Mouse (Mus musculus) olfactory bulb, adult 2 months (tissue): ENCODE measurements around the gene Il13. TPM values are rescaled to one million over a fixed set of nuclear protein-coding genes. Genes with fewer than 3 reads are reported as not detected.

ENCODE experiments used
- H3K27ac ChIP-seq: fragments of 200-500 bp; 2 replicates; pipeline ENCODE4 v1.5.1; 2012; ENCODE audit warnings: low read depth, low read length; ENCODE audit not compliant: insufficient read depth
- H3K4me1 ChIP-seq: fragments of 200-500 bp; 2 replicates; pipeline ENCODE4 v1.6.1; 2012; ENCODE audit warnings: low read length; ENCODE audit not compliant: control insufficient read depth, insufficient read depth
- H3K4me3 ChIP-seq: fragments of 200-500 bp; 2 replicates; pipeline ENCODE4 v1.5.1; 2012; ENCODE audit warnings: mild to moderate bottlenecking, low read depth, low read length, moderate library complexity; ENCODE audit not compliant: insufficient read depth
- CTCF ChIP-seq: fragments of 200-500 bp; IDR thresholded peaks from 2 replicates; pipeline ENCODE4 v1.5.1; 2012; ENCODE audit warnings: low read depth, mild to moderate bottlenecking, low read length, moderate library complexity; ENCODE audit not compliant: insufficient read depth
- POLR2A ChIP-seq: fragments of 200-500 bp; IDR thresholded peaks from 2 replicates; pipeline ENCODE4 v1.6.1; 2012; ENCODE audit warnings: mild to moderate bottlenecking, low read depth, low read length, moderate library complexity; ENCODE audit not compliant: insufficient read depth
- WGBS: fragments of 180-500 bp; shearing (Covaris S2); methylation state at CpG from one replicate; pipeline ENCODE4 v1.1.7; 2018; 5-methylcytosine and 5-hydroxymethylcytosine counted together
- polyA plus RNA-seq: library from polyadenylated mRNA; stranded (reverse); fragments of >200 nt; gene quantifications from 2 replicates; pipeline ENCODE4 v1.2.4, GENCODE M21; 2012; ENCODE audit warnings: low replicate concordance; ENCODE audit not compliant: missing spikeins, insufficient read depth, insufficient read length

The Il13 gene
- polyA plus RNA-seq, 1 experiment, result not detected

DNA sequence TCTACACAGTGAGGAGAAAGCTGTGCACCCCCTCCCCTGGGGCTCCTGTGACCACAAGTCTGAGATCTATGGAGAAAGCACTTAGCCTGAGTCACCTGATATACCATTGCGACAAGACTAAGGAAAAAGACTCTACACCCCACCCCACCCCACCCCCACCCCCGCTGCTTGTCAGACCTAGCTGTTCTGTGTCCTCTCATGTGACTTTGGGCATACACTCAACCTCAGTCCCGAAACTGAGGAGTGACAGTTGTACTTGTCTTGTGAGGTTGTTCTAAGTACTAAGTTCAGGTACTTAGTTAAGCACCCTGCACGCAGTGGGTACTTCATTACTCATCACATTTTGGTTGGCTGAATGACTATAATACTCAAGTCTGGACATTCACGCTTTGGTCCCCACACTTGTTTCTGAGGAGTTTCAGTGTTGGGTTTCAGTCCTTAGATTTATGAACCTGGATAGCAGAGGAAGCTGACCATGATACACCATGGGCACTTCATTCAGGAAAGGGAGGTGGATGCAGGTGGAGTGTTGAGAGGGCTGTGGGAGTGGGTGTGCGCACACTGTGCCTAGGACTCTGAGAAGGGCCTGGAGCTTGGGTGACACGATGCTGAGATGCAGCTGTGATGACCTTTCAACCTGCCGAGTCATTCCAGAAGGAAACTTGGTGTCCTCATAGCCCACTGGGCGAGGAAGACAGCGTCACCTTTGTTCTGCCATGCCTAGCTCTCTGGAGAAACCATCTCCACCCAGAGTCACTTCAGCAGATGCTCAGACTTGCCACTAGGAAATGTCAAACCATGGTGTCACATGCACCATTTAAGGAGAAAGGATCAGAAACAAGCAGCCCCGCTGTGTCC is 12.7 kb downstream of the Il13 start:
- H3K27ac ChIP-seq, result no peak overlapping the region
- no peak for TF ChIP-seq CTCF
- no peak for TF ChIP-seq POLR2A
- H3K4me1 ChIP-seq, result no peaks in the 10 kb centered on the region
- no peak overlapping the region for H3K4me3 ChIP-seq
- WGBS, result 93% methylated on average over 11 of the region's 11 CpGs

DNA sequence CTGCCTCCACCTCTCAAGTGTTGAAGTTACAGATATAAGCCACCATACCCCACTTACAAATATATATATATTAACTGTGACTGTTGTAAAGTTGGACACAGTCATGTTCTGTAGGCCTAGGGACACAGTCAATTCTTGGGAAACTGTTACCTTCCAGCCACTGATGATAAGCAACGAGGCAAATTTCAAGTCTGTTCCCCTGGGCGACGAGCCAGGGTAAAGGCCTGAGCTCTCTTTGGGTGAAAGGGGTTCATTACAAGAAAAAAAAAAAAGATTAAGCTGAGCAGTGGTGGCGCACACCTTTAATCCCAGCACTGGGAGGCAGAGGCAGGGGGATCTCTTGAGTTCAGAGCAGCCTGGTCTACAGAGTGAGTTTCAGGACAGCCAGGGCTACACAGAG is 14.4 kb downstream of the Il13 start:
- 91% methylated on average over 4 of the region's 4 CpGs for WGBS

DNA sequence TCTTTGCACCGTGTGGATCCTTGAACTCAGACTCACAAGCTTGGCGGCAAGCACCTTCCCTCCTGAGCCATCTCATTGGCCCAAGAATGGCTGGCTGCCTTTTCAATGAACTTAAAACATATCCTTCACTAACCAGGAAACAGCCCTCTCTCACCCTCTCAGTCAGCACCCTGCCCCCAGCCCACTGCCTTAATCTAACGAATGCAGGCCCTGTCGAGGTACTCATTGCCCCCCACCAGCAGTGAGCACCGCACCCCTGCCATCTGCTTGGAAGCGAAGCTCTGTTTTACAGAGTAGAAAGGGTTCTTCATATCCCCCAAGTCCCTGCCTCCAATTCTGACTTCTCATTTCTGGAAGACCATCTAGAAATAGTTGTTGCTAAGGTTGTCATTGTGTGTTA is 15.1 kb downstream of the Il13 start:
- H3K27ac ChIP-seq, result no peak overlapping the region
- TF ChIP-seq POLR2A (no peak), CTCF (no peak)
- no peaks in the 10 kb centered on the region for H3K4me1 ChIP-seq
- no peak overlapping the region for H3K4me3 ChIP-seq
- 73% methylated on average over 6 of the region's 6 CpGs for WGBS

More for the DNA sequence above, 14.4 kb downstream of the Il13 start:
- Histone ChIP-seq H3K27ac (no peak overlapping the region), H3K4me3 (no peak overlapping the region), H3K4me1 (no peaks in the 10 kb centered on the region)
- TF ChIP-seq POLR2A (no peak), CTCF (no peak)

DNA sequence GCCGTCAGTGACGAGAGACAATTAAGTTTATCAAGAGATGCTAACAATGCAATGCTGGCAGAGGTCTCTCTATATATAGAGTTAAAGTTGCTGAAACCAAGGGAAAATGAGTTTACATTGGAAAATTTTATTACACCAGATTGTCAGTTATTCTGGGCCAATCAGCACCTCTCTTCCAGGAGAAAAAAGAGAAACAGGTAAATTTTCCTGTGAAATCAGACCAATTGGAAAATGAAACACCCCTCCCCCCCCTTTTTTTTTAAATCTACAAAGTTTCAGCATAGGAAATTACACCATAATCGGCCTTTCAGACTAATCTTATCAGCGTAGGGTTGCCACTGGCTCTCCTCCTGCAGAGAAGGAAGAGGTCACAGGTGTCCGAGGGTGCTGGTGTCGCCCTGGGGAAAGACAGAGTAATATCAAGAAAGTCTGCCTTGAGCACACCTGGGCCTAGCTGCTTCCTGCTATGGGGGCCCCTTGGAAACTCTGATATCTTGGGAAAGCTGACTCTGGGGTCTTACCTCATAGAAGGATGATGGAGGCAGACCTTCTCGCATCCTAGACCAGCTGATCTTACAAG is 15.8 kb downstream of the Il13 start, which contains the start of gene Il4:
Gene Il4 (minus strand): TSS at position 51 of the 580 bp plus-strand sequence.
- Histone ChIP-seq H3K4me1 (no peaks in the 10 kb centered on the region), H3K4me3 (no peak within 1 kb of the TSS), H3K27ac (no peak within 1 kb of the TSS)
- TF ChIP-seq POLR2A (no peak), CTCF (no peak)
- 91% methylated on average over 7 of the region's 7 CpGs for WGBS

DNA sequence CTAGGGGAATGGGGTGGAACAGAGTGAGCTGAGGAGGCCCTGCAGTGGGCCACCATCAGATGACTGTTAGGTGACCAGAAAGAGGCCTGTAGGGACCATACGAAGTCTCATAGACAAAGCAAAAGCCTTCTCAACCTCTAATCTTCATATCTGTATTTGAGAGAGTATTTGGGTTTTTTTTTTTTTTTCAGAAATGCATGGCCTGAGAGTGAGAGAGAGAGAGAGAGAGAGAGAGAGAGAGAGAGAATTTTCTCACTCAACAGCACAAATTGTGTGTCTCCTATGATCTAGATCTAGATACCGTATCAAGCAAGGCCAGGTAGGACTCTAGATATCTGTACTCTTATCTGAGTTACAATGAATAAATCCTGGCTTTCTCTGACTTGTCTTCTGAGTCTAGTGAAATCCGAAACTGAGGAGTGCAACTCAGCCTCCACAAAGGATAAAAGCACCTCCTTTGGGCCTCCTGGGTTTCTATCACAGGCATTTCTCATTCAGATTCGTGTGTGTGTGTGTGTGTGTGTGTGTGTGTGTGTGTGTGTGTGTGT is 16.9 kb downstream of the Il13 start:
- H3K27ac ChIP-seq, result no peak overlapping the region
- H3K4me1 ChIP-seq, result no peaks in the 10 kb centered on the region
- 74% methylated on average over 4 of the region's 4 CpGs for WGBS
- TF ChIP-seq CTCF (no peak), POLR2A (no peak)
- no peak overlapping the region for H3K4me3 ChIP-seq

DNA sequence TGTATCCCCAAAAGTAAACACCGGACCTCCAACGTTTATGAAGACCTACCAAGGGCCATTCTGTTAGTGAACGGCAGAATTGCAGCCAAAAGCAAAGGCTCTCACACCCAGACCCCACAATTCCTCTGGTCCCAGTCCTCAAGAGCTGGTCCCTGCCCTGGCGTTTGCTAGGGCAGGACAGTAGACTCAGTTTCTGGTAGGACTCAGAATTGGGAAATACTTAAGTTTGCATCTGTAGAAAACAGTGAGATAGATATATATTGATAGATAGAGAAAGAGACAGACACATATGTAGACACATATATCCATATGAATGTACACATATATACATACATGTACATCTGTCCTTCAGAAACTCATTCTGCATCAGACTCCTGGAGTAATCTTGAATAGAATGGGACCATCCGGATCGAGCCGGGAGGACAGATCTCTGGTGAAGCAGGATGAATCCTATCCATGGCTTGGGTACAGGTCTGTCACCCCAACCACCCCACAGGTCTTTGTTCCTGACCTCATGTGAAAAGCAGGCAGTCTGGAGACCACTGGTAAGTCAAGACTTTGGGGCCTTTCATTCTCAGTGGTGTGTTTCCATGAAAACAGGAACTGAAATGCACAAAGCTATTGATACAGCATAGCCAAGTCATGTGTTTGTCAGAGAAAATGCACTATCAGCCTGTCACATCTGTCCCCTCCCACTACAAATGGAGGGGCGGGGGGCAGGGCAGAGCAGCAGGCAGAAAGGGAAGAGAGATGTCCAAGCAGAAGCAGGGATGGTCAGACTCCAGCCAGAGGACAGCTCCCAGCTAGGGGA is 17.5 kb downstream of the Il13 start:
- 84% methylated on average over 8 of the region's 8 CpGs for WGBS
- no peak for TF ChIP-seq CTCF
- TF ChIP-seq POLR2A, result no peak

DNA sequence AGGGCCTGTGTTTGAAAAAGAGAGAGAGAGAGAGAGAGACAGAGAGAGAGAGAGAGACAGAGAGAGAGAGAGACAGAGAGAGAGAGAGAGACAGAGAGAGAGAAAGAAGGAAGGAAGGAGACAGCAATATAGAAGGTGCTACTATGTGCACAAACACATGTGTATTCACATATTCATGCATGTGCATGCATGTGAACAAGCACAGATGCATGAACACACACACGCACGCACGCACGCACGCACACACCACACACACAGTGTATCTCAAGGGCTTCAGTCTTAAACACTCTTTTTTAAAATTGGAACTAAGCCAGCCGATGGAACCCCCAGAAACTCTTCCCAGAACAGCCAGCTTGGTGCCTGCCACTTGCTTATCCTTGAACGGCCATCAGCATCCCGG is 18.9 kb downstream of the Il13 start:
- TF ChIP-seq CTCF (no peak), POLR2A (no peak)
- WGBS, result 94% methylated on average over 8 of the region's 8 CpGs
- Histone ChIP-seq H3K27ac (no peak overlapping the region), H3K4me1 (no peaks in the 10 kb centered on the region), H3K4me3 (no peak overlapping the region)

More for the DNA sequence above, 17.5 kb downstream of the Il13 start:
- no peaks in the 10 kb centered on the region for H3K4me1 ChIP-seq
- no peak overlapping the region for H3K27ac ChIP-seq
- H3K4me3 ChIP-seq, result no peak overlapping the region

DNA sequence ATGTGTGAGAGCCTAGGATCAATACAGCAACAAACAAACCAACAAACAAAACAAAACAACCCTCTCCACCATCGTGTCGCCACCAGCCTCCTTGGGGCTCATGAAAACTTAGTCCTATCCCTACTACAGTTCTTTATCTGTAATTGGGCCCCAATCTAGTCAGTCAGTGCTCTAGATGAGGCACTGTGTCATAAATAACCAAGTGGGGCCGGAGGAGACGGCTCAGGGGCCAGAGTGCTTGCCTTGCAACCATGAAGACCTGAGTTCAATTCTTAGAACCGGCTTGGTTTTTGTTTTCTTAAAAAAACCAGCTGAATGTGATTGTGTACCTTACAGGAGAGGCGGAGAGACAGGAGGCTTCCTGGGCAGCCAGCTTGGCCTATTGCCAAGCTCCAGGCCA is 19.3 kb downstream of the Il13 start:
- no peak overlapping the region for H3K4me3 ChIP-seq
- 58% methylated on average over 6 of the region's 6 CpGs for WGBS
- H3K4me1 ChIP-seq, result no peaks in the 10 kb centered on the region
- H3K27ac ChIP-seq, result no peak overlapping the region
- no peak for TF ChIP-seq POLR2A
- no peak for TF ChIP-seq CTCF
